Mouse (Mus musculus): ENCODE data around the gene Oprm1. TPM values are rescaled to one million over a fixed set of nuclear protein-coding genes. Genes with fewer than 3 reads are reported as not detected.

Gene Oprm1
- polyA plus RNA-seq, 1 experiment from 2014 or later = 0.06 TPM

DNA sequence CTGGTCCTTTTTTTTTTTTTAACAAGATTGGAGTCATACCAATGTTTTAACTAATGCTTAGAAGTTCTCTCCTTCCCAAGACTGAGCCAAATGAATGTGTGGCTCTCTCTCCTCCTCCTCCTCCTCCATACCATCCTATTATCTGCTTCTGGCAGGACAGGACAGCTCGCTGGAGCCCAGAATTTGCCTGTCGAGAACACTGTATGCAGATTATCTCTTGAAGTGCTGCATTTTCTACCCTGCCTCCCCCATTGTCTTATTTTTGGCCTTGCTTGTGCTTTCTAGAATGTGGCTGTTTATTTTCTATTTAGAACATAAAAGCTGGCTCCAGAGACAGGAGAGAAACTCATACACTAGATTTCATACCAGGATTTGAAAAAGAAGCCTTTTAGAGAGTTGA is 151.5 kb downstream of the Oprm1 start:
- H3K36me3 ChIP-seq = no peaks in the 10 kb centered on the region
- H3K27ac ChIP-seq (replicated peaks) = no peak overlapping the region
- 74% methylated on average over 2 of the region's 2 CpGs for WGBS
- H3K4me1 ChIP-seq = 0 out of 2 replicates have a peak, but pooled peaks cover 3% of the 10 kb centered on the region
- DNase-seq (ENCODE audit: low spot score) = no peak
- H3K9me3 ChIP-seq (replicated peaks) = no peaks in the 10 kb centered on the region
- H3K27me3 ChIP-seq (ENCODE audit: low read depth, poor library complexity, severe bottlenecking) = no peaks in the 10 kb centered on the region
- no peak overlapping the region for H3K4me3 ChIP-seq

DNA sequence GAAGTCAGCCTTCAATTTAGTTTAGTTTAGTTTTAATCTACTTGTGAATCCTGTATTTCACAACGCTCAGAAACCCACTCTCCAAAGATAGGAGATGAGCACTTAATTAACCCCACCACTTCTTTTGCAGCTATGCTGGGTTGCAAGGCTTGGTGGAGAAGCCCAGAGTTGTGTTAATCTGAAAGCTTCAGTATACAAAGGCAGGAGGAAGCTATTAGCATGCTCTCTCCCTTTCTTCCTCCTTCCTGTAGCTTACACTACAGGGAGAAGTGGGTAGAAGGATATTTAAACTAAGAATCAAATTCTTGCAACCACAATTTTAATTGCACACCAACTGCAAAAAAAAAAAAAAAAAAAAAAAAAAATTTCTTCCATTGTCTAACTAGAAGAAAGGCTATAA is 157.7 kb downstream of the Oprm1 start:
- Histone ChIP-seq H3K27me3 (ENCODE audit: low read depth, poor library complexity, severe bottlenecking) (no peaks in the 10 kb centered on the region), H3K9me3 (replicated peaks) (no peaks in the 10 kb centered on the region), H3K4me1 (peaks cover 28% of the 10 kb centered on the region), H3K36me3 (no peaks in the 10 kb centered on the region), H3K27ac (replicated peaks) (peak overlapping the region; percentile 67), H3K4me3 (no peak overlapping the region)
- DNase-seq (ENCODE audit: low spot score) = no peak
- WGBS = 24% methylated on average over 1 of the region's 1 CpGs

DNA sequence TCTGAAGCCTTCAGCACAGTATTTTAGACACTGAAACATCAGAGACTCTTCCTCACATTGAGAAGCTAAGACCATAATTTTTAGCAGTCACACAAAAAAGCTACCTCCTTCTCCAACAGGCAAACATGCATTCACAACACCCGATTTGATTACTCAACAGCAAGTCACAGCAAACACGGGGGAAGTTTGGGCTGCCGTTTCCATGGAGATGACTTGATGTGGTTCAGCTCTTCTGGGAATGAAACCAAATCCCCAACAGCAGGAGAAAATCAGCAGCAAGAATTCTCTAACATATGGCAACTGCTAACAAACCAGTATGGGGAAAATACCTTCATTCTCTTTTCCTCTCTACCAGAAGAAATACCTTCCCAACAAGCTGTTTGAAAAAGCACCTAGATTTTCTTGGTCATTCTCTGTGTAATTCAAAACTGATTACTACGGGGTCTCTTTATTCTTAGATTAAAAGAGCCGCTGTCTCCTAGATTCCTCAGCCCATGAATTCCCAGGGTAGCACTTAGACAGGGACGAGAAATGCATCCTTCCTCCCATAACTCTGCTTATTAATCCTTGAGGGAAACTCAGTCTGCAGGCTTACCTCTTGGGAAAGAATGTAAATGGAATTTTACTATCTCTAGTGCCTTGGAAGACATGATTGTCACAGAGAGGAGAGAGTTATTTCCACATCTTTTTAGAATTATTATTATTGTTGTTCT is 158.4 kb downstream of the Oprm1 start:
- no peaks in the 10 kb centered on the region for H3K36me3 ChIP-seq
- no peaks in the 10 kb centered on the region for H3K27me3 ChIP-seq (ENCODE audit: low read depth, poor library complexity, severe bottlenecking)
- H3K4me1 ChIP-seq = peaks cover 28% of the 10 kb centered on the region
- H3K9me3 ChIP-seq (replicated peaks) = no peaks in the 10 kb centered on the region
- WGBS = 9% methylated on average over 6 of the region's 6 CpGs
- peak; percentile 67 for DNase-seq (ENCODE audit: low spot score)
- H3K4me3 ChIP-seq = peak overlapping the region; percentile 23; the same call in 1 of the 2 replicates
- peak overlapping the region; percentile 67 for H3K27ac ChIP-seq (replicated peaks)

DNA sequence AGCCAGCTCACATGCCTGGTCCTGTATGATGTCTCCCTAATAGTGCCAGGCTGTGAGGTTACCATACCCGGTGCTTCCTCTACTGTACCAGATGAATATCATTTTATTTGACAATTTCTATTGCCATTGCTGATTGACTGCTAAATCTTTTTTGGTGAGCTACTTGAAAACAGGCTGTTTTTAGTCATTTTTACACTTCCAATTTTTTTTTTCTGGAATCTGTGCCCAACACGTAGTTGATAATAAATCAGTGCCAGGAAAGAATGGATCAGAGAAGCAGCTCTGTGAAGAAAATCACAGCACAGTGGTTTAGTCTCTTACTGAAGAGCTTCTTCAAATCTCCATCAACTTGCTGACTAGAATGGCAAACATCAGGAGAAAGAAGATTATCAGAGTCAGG is 168.4 kb downstream of the Oprm1 start:
- Histone ChIP-seq H3K27me3 (ENCODE audit: low read depth, poor library complexity, severe bottlenecking) (no peaks in the 10 kb centered on the region), H3K4me1 (no peaks in the 10 kb centered on the region), H3K36me3 (no peaks in the 10 kb centered on the region), H3K9me3 (replicated peaks) (no peaks in the 10 kb centered on the region), H3K27ac (replicated peaks) (no peak overlapping the region), H3K4me3 (no peak overlapping the region)
- WGBS = 95% methylated on average over 2 of the region's 2 CpGs
- no peak for DNase-seq (ENCODE audit: low spot score)

DNA sequence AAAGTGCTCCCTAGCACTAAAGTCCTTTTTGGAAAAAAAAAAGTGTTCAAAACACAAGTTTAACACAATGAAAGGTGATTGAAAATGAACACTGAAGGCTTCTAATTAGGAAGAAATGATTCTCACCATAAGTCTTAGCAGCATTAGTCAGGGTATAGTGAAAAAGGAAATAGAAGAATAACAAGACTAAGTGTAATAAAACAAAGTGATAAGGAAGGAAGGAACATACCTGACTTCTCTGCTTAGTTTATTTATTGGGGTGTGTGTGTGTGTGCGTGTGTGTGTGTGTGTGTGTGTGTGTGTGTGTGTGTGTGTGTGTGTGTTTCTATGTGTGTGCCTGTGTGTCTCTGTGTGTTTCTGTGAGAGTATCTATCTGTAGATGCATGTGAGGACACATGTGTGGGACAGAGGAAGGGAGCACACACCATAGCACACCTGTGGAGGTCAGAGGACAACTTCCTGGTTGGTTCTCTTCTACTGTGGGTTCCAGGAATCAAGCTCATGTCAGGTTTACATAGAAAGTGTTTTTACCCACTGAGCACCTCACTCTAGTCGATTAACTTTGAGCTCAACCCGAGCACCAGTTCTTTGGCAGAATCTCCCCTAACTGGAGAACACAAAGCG is 169.4 kb downstream of the Oprm1 start:
- no peak for DNase-seq (ENCODE audit: low spot score)
- H3K27ac ChIP-seq (replicated peaks) = no peak overlapping the region
- H3K36me3 ChIP-seq = no peaks in the 10 kb centered on the region
- 84% methylated on average over 4 of the region's 4 CpGs for WGBS
- no peaks in the 10 kb centered on the region for H3K27me3 ChIP-seq (ENCODE audit: low read depth, poor library complexity, severe bottlenecking)
- H3K4me3 ChIP-seq = no peak overlapping the region
- H3K9me3 ChIP-seq (replicated peaks) = no peaks in the 10 kb centered on the region
- no peaks in the 10 kb centered on the region for H3K4me1 ChIP-seq

DNA sequence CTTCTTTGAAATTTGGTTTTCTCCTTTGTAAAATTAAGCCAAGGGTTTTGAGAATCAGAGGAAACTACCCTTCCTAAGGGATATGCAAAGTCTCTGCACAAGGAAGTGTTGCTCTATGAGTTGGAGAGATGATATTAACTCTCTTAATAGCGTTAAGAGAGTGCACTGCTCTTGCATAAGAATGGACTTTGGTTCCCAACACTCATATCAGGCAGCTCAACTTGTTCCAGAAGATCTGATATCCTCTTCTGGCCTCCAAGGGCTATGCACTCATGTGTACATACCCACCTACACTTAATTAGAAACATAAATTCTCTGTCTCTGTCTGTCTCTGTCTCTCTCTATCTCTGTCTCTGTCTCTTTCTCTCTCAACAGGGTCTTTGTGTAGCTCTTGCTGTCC is 170.6 kb downstream of the Oprm1 start:
- H3K9me3 ChIP-seq (replicated peaks) = no peaks in the 10 kb centered on the region
- H3K27me3 ChIP-seq (ENCODE audit: low read depth, poor library complexity, severe bottlenecking) = no peaks in the 10 kb centered on the region
- no peak for DNase-seq (ENCODE audit: low spot score)
- WGBS = 52% methylated on average over 1 of the region's 1 CpGs
- H3K36me3 ChIP-seq = no peaks in the 10 kb centered on the region
- H3K4me1 ChIP-seq = no peaks in the 10 kb centered on the region
- H3K4me3 ChIP-seq = no peak overlapping the region
- no peak overlapping the region for H3K27ac ChIP-seq (replicated peaks)

DNA sequence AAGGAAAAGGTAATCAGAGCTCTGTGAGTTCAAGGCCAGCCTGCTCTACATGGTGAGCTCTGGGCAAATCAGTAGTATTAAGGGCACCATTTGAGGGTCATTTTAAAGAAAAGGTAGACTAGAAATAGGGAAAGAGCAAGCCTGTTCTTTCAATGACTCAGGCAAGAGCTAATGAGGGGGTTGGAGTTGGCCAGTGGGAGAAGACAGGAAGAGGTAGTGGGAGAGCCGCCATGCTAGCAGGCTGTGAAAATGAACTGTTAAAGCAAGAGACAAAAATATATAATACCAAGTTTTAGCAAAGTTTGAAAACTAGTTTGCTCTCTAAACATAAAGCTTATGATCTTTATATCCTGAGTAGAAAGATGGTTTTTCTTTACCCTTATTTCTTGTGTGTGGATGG is 172.1 kb downstream of the Oprm1 start:
- H3K9me3 ChIP-seq (replicated peaks) = no peaks in the 10 kb centered on the region
- 85% methylated on average over 1 of the region's 1 CpGs for WGBS

DNA sequence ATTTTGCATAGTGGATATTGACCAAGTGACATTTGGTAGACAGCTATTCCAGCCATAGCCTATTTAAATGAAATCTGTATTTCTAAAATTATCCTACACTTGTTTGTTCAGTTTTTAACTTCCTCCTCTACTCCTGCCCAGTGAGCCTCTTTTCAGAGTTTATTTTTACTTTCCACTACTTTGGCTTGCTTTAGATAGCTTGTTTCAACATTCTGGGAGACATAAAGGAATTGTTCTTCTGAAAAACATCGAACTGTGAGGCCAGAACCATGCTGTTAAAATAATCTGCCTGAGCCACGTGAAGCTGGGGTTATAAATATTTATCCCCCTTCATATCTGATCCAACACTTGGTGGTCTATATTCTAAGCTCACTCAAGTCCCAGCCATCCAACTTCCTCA is 172.6 kb downstream of the Oprm1 start:
- Histone ChIP-seq H3K27me3 (ENCODE audit: low read depth, poor library complexity, severe bottlenecking) (no peaks in the 10 kb centered on the region), H3K4me1 (no peaks in the 10 kb centered on the region), H3K9me3 (replicated peaks) (no peaks in the 10 kb centered on the region), H3K36me3 (no peaks in the 10 kb centered on the region), H3K4me3 (no peak overlapping the region), H3K27ac (replicated peaks) (no peak overlapping the region)
- DNase-seq (ENCODE audit: low spot score) = no peak
- 90% methylated on average over 2 of the region's 2 CpGs for WGBS

More for the DNA sequence above, 172.1 kb downstream of the Oprm1 start:
- no peak overlapping the region for H3K27ac ChIP-seq (replicated peaks)
- no peaks in the 10 kb centered on the region for H3K4me1 ChIP-seq
- no peaks in the 10 kb centered on the region for H3K36me3 ChIP-seq
- no peak overlapping the region for H3K4me3 ChIP-seq
- DNase-seq (ENCODE audit: low spot score) = no peak
- H3K27me3 ChIP-seq (ENCODE audit: low read depth, poor library complexity, severe bottlenecking) = no peaks in the 10 kb centered on the region

DNA sequence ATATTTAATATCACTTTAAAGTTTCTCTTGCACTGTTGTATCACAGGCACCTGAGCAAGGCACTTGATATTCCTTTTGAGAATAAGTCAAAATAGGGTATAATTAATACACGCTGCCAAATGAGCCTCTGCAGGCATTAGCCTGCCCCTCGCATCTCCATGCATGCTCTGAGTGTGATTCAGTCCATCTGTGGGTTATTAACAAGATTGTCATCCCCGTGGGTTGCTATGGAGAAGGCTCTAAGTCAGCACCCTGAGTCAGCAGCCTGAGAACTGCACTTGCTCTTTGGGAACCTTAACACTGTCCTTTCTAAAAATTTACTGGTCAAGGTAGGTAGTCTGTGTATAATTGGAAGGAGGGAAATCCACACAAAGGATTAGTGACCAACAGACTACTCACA is 176.5 kb downstream of the Oprm1 start:
- WGBS = 72% methylated on average over 3 of the region's 3 CpGs
- Histone ChIP-seq H3K36me3 (no peaks in the 10 kb centered on the region), H3K4me1 (no peaks in the 10 kb centered on the region), H3K27me3 (ENCODE audit: low read depth, poor library complexity, severe bottlenecking) (no peaks in the 10 kb centered on the region), H3K4me3 (no peak overlapping the region), H3K27ac (replicated peaks) (no peak overlapping the region), H3K9me3 (replicated peaks) (no peaks in the 10 kb centered on the region)
- no peak for DNase-seq (ENCODE audit: low spot score)

DNA sequence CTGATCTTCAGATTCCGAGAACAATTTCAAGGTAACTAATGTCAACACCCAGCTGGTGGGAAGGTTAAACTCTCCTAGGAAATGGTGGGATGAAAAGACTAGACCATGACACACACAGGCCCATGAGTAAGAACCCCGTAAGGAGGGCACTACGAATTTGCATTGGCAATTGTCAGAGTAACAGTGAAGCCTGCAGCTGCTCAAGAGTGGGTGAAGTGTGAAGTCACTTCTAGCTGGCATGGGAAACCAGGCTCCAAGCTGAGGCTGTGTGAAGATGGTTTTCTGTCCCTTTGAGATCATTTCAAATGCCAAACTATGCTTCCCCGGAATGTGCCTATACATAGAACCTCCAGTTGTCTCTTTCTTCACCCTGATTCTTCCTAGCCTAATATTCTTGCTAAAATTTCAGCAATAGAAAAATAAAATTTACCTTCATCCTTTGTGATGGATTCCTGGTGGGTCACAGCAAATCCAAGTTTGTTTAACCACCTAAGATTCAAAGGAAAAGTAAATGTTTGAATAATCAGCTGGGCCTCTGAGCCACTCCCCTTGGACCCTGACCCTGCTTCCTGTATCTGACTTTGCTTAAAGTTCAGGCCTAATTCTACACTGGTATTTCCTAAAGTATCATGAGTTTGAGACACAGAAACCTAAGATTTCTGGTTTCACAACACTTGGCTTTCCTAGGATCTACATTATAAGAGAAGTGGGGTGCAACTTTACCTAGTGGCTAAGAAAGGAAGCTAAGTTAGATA is 178.5 kb downstream of the Oprm1 start:
- WGBS = 88% methylated on average over 4 of the region's 4 CpGs
- H3K27me3 ChIP-seq (ENCODE audit: low read depth, poor library complexity, severe bottlenecking) = no peaks in the 10 kb centered on the region
- H3K27ac ChIP-seq (replicated peaks) = no peak overlapping the region
- H3K4me1 ChIP-seq = no peaks in the 10 kb centered on the region
- no peak overlapping the region for H3K4me3 ChIP-seq
- H3K9me3 ChIP-seq (replicated peaks) = no peaks in the 10 kb centered on the region
- H3K36me3 ChIP-seq = no peaks in the 10 kb centered on the region
- DNase-seq (ENCODE audit: low spot score) = no peak

DNA sequence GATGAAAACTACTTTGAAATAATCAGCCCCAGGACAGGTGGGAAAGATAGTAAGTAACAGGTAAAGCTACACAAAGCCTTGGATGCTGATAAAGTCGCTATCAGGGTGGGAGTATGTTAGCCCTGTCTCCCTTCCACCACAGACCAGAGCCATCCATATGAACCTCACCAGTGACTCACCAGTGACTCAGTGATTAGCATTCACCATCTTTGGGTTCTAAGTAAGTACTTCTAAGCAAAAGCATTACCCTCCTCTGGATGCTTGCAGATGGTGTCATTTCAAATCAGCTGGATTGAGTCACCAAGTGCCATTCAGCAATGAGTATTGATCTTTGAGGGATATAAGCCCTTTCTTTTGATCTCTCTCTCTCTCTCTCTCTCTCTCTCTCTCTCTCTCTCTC is 194.8 kb downstream of the Oprm1 start:
- no peak for DNase-seq (ENCODE audit: low spot score)
- Histone ChIP-seq H3K4me1 (no peaks in the 10 kb centered on the region), H3K27ac (replicated peaks) (no peak overlapping the region), H3K27me3 (ENCODE audit: low read depth, poor library complexity, severe bottlenecking) (no peaks in the 10 kb centered on the region), H3K36me3 (no peaks in the 10 kb centered on the region), H3K9me3 (replicated peaks) (no peaks in the 10 kb centered on the region), H3K4me3 (no peak overlapping the region)
- 69% methylated on average over 1 of the region's 1 CpGs for WGBS

DNA sequence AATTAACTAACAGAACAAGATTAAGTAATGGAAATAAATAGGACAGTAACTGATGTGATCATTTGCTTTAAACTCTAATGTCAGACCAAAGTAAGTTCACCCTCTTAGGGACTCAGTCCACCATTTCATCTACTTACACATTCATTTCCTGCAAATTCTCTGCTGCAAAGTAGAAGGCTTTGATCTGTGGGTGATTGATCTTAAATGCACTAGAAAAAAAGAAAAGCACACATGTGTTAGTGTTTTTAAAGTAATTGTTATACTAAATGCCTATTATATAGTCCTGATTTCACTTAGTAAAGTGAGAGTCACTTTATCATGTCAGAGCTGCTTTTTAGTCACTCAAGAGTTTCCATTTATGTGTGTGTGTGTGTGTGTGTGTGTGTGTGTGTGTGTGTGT is 196.2 kb downstream of the Oprm1 start:
- Histone ChIP-seq H3K27ac (replicated peaks) (no peak overlapping the region), H3K36me3 (no peaks in the 10 kb centered on the region), H3K4me3 (no peak overlapping the region), H3K27me3 (ENCODE audit: low read depth, poor library complexity, severe bottlenecking) (no peaks in the 10 kb centered on the region), H3K4me1 (no peaks in the 10 kb centered on the region), H3K9me3 (replicated peaks) (no peaks in the 10 kb centered on the region)
- DNase-seq (ENCODE audit: low spot score) = no peak

DNA sequence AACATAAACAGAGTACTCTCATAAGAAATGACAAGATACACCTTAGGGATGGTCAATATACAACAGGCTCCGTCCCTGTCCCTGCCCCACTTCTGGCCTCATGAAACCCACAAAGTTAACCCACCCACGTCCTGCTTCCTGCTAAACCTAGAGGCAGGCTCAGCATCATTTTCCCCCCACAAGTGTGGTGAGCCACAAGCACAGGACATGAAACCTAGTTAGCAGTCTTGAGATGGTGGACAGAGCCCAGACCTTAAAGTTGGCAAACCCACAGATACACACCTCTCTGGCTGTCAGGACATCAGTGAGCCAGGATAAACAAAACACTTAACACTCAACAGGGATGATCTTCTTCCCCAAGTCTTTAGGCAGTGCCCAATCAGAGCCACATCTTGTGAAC is 198.1 kb downstream of the Oprm1 start:
- Histone ChIP-seq H3K4me3 (no peak overlapping the region), H3K27me3 (ENCODE audit: low read depth, poor library complexity, severe bottlenecking) (no peaks in the 10 kb centered on the region), H3K4me1 (no peaks in the 10 kb centered on the region), H3K9me3 (replicated peaks) (no peaks in the 10 kb centered on the region), H3K27ac (replicated peaks) (no peak overlapping the region), H3K36me3 (no peaks in the 10 kb centered on the region)
- no peak for DNase-seq (ENCODE audit: low spot score)
- WGBS = 92% methylated on average over 2 of the region's 2 CpGs

Measured in midbrain, embryonic 10.5 days (tissue).